Mouse (Mus musculus) embryonic facial prominence, embryonic 11.5 days (tissue): Measurements from ENCODE around the gene Ppp1r2. TPM values are rescaled to one million over a fixed set of nuclear protein-coding genes. Genes with fewer than 3 reads are reported as not detected.

Source experiments
- ATAC-seq: fragments of 200-750 bp; cut with Nextera tagmentation; replicated peaks from 2 replicates; pipeline ENCODE4 v1.8.0; 2017; ENCODE audit warnings: low read depth; ENCODE audit not compliant: insufficient number of reproducible peaks, low FRiP score, low TSS enrichment
- DNase-seq: peaks from one replicate; pipeline ENCODE4 v3.0.0-alpha.2; 2015; ENCODE audit warnings: low spot score
- H3K27ac ChIP-seq: fragments of 300-500 bp; sonication (generic); replicated peaks from 2 replicates; pipeline ENCODE4 v1.5.1; 2014; ENCODE audit warnings: mild to moderate bottlenecking, low read depth, low read length, control low read depth
- H3K27me3 ChIP-seq: fragments of 300-500 bp; sonication (generic); 2 replicates; pipeline ENCODE4 v1.6.1; 2014; ENCODE audit warnings: mild to moderate bottlenecking, low read length, moderate library complexity, mixed read lengths; ENCODE audit not compliant: control insufficient read depth, insufficient read depth
- H3K36me3 ChIP-seq: fragments of 300-500 bp; sonication (generic); replicated peaks from 2 replicates; pipeline ENCODE4 v1.6.1; 2014; ENCODE audit warnings: low read depth, mild to moderate bottlenecking, low read length, moderate library complexity, mixed read lengths; ENCODE audit not compliant: control insufficient read depth, insufficient read depth
- H3K4me1 ChIP-seq: fragments of 300-500 bp; sonication (generic); 2 replicates; pipeline ENCODE4 v1.6.1; 2014; ENCODE audit warnings: low read length, mixed read lengths; ENCODE audit not compliant: control insufficient read depth, insufficient read depth
- H3K4me2 ChIP-seq: fragments of 300-500 bp; sonication (generic); 2 replicates; pipeline ENCODE4 v1.6.1; 2014; ENCODE audit warnings: low read depth, mild to moderate bottlenecking, control low read depth, low read length, moderate library complexity
- H3K4me3 ChIP-seq: fragments of 300-500 bp; sonication (generic); 2 replicates; pipeline ENCODE4 v1.5.1; 2014; ENCODE audit warnings: low read depth, low read length, control low read depth
- H3K9ac ChIP-seq: fragments of 300-500 bp; sonication (generic); replicated peaks from 2 replicates; pipeline ENCODE4 v1.6.1; 2014; ENCODE audit warnings: mild to moderate bottlenecking, control low read depth, low read length
- H3K9me3 ChIP-seq: fragments of 300-500 bp; sonication (generic); replicated peaks from 2 replicates; pipeline ENCODE4 v1.6.1; 2016; ENCODE audit warnings: mild to moderate bottlenecking, low read length, inconsistent platforms, mixed read lengths; ENCODE audit not compliant: control insufficient read depth
- WGBS: fragments of 180-500 bp; shearing (Covaris S2); extraction: QIAGEN DNeasy Blood & Tissue Kit; methylation state at CpG from one replicate; pipeline ENCODE4 v1.1.7; 2014; 5-methylcytosine and 5-hydroxymethylcytosine counted together
- polyA plus RNA-seq: library from polyadenylated mRNA; unstranded; fragments of >200 nt; fragmentation: Nextera tagmentation; extraction: Ambion mirVana; gene quantifications from 2 replicates; pipeline ENCODE4 v1.2.1, GENCODE M21; 2014

Gene Ppp1r2
- polyA plus RNA-seq, 1 experiment from 2014 or later, result 98.4 TPM

- no peak overlapping the region for H3K27ac ChIP-seq
- no peak overlapping the region for H3K4me3 ChIP-seq
- DNase-seq, result no peak
- H3K9ac ChIP-seq, result no peak overlapping the region
- H3K36me3 ChIP-seq, result no peaks in the 10 kb centered on the region
- H3K9me3 ChIP-seq, result no peaks in the 10 kb centered on the region
- no peaks in the 10 kb centered on the region for H3K4me1 ChIP-seq
- no peak overlapping the region for H3K4me2 ChIP-seq
- H3K27me3 ChIP-seq, result no peaks in the 10 kb centered on the region; the same call in 1 of the 2 replicates
- ATAC-seq, result no peak
- 66% methylated on average over 5 of the region's 5 CpGs for WGBS
These were observed 36.8 kb downstream of the Ppp1r2 start for GRCm38 (mm10) chr16:31238281-31238680.

GRCm38 (mm10) chr16:31235457-31236310, 39.4 kb downstream of the Ppp1r2 start:
- WGBS, result 22% methylated on average over 17 of the region's 18 CpGs
- no peak overlapping the region for H3K27ac ChIP-seq
- H3K9me3 ChIP-seq, result no peaks in the 10 kb centered on the region
- H3K4me1 ChIP-seq, result no peaks in the 10 kb centered on the region
- H3K27me3 ChIP-seq, result no peaks in the 10 kb centered on the region; the same call in 1 of the 2 replicates
- DNase-seq (peak; percentile 66), ATAC-seq (peak; percentile 70; the same call in 1 of the 2 replicates)
- no peaks in the 10 kb centered on the region for H3K36me3 ChIP-seq
- peak overlapping the region; percentile 4; the same call in 1 of the 2 replicates for H3K4me2 ChIP-seq
- H3K9ac ChIP-seq, result no peak overlapping the region; the same call in 1 of the 2 replicates
- no peak overlapping the region for H3K4me3 ChIP-seq

- DNase-seq (no peak), ATAC-seq (no peak)
- Histone ChIP-seq H3K9me3 (no peaks in the 10 kb centered on the region), H3K4me1 (no peaks in the 10 kb centered on the region), H3K4me3 (no peak overlapping the region), H3K9ac (no peak overlapping the region), H3K4me2 (no peak overlapping the region), H3K27me3 (no peaks in the 10 kb centered on the region; the same call in 1 of the 2 replicates), H3K36me3 (no peaks in the 10 kb centered on the region), H3K27ac (no peak overlapping the region)
- WGBS, result 75% methylated on average over 12 of the region's 12 CpGs
These were observed 40.1 kb downstream of the Ppp1r2 start for GRCm38 (mm10) chr16:31234808-31235456.

GRCm38 (mm10) chr16:31234356-31234755, 40.7 kb downstream of the Ppp1r2 start:
- Histone ChIP-seq H3K9ac (no peak overlapping the region), H3K4me1 (no peaks in the 10 kb centered on the region), H3K4me2 (no peak overlapping the region), H3K4me3 (no peak overlapping the region), H3K9me3 (no peaks in the 10 kb centered on the region), H3K27ac (no peak overlapping the region), H3K36me3 (no peaks in the 10 kb centered on the region), H3K27me3 (no peaks in the 10 kb centered on the region; the same call in 1 of the 2 replicates)
- ATAC-seq (no peak), DNase-seq (no peak)
- 58% methylated on average over 3 of the region's 3 CpGs for WGBS

GRCm38 (mm10) chr16:31233541-31234339, 41.3 kb downstream of the Ppp1r2 start:
- Histone ChIP-seq H3K9me3 (no peaks in the 10 kb centered on the region), H3K9ac (no peak overlapping the region; the same call in 1 of the 2 replicates), H3K4me3 (no peak overlapping the region), H3K27me3 (no peaks in the 10 kb centered on the region; the same call in 1 of the 2 replicates), H3K4me2 (peak overlapping the region; percentile 13; the same call in 1 of the 2 replicates), H3K27ac (no peak overlapping the region), H3K4me1 (no peaks in the 10 kb centered on the region), H3K36me3 (no peaks in the 10 kb centered on the region)
- ATAC-seq (no peak), DNase-seq (peak; percentile 26)
- WGBS, result 28% methylated on average over 20 of the region's 20 CpGs

DNA sequence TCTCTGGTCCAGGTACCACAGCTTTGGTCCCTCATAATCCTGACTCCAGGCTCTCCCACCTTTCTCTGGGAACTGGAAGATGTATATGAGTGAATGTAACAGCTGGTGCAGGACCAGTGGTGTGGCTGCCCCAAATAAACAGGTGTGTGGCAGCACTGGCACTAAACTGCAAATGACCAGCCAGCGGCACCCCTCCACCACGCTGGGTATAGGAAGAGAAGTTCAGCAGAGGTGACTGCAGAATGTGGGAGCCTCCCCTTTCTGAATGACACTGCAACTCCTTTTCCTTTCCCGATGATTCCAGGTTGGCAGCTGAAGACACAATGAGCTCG, 41.9 kb downstream of the Ppp1r2 start:
- ATAC-seq (no peak), DNase-seq (no peak)
- no peaks in the 10 kb centered on the region for H3K36me3 ChIP-seq
- no peaks in the 10 kb centered on the region for H3K4me1 ChIP-seq
- H3K9ac ChIP-seq, result no peak overlapping the region
- H3K27me3 ChIP-seq, result no peaks in the 10 kb centered on the region; the same call in 1 of the 2 replicates
- 61% methylated on average over 4 of the region's 4 CpGs for WGBS
- H3K4me2 ChIP-seq, result no peak overlapping the region; the same call in 1 of the 2 replicates
- no peak overlapping the region for H3K27ac ChIP-seq
- no peak overlapping the region for H3K4me3 ChIP-seq
- H3K9me3 ChIP-seq, result no peaks in the 10 kb centered on the region

DNA sequence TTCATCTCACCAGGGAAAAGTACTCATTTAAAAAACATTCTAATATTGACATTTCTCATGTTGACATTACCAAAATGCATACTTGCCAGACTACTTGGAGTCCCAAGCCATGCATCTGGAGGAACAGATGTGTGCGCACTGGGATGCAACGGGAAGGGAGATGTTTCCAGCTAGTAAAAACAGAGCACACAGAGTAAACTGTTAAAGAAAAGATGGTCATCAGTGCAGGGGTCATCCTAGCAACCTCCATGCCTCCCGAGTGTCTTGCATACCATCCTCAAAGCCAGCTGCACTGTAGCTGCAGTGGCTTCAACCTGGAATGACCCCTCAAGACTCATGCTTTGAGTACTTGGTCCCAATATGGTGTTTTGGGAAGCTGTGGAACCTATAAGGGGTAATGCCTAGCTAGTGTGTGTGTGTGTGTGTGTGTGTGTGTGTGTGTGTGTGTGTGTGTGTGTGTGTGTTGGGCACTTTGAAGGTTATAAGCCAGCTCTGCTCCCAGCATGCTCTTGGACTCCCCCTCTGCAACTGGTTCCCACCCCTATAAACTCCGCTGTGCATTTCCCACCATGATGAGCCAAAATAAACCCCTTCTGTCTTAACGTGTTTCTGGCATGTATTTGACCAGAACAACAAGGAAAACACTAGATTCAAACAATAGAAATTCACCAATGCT, 42.4 kb downstream of the Ppp1r2 start:
- Histone ChIP-seq H3K27me3 (no peaks in the 10 kb centered on the region; the same call in 1 of the 2 replicates), H3K36me3 (no peaks in the 10 kb centered on the region), H3K9me3 (no peaks in the 10 kb centered on the region), H3K9ac (no peak overlapping the region), H3K4me2 (no peak overlapping the region), H3K4me1 (no peaks in the 10 kb centered on the region), H3K27ac (no peak overlapping the region), H3K4me3 (no peak overlapping the region)
- no peak for ATAC-seq
- DNase-seq, result no peak
- WGBS, result 64% methylated on average over 5 of the region's 5 CpGs
